Mouse (Mus musculus): ENCODE results near the gene Rps8. TPM values are rescaled to one million over a fixed set of nuclear protein-coding genes. Genes with fewer than 3 reads are reported as not detected.

Rps8 gene
- polyA plus RNA-seq, 1 experiment from 2014 or later = 900 TPM

DNA sequence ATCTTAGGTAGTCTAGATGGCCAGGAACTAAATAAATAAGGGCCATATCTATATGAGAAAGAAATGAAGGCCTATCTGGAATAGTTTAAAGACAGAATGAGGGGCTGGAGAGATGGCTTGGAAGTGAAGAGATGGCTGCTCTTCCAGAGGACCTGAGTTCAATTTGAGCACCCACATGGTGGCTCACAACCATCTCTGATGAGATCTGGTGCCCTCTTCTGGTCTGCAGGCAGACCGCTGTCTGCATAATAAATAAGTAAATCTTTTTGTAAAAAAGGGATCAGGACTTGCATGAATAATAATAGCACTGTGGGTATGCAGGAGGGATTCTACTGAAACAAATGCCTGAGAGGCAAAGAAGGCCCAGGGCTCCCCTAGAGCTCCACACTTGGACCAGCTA lies 42.8 kb downstream of the Rps8 start:
- Histone ChIP-seq H3K4me3 (ENCODE audit: control insufficient read depth in 1 of 2, insufficient read depth in 1 of 2, low read depth in 1 of 2, low read length in 2 of 2) (no peak overlapping the region), H3K4me2 (ENCODE audit: low read length) (no peak overlapping the region), H3K9me3 (ENCODE audit: control insufficient read depth, low read length) (no peaks in the 10 kb centered on the region), H3K27me3 (ENCODE audit: control insufficient read depth, insufficient read depth, low read length) (no peaks in the 10 kb centered on the region), H3K27ac (replicated peaks in 1 of 2; ENCODE audit: control insufficient read depth in 1 of 2, insufficient read depth in 1 of 2, low read depth in 2 of 2, low read length in 2 of 2) (no peak overlapping the region), H3K9ac (ENCODE audit: low read length) (no peak overlapping the region), H3K4me1 (ENCODE audit: control insufficient read depth in 2 of 2, insufficient read depth in 2 of 2, low read length in 2 of 2) (no peaks in the 10 kb centered on the region), H3K36me3 (ENCODE audit: control insufficient read depth, insufficient read depth, low read length) (0 out of 2 replicates have a peak, but pooled peaks cover 4% of the 10 kb centered on the region)
- 92% methylated on average over 1 of the region's 1 CpGs for WGBS
- ATAC-seq (ENCODE audit: insufficient number of reproducible peaks, insufficient read depth, low FRiP score, low read depth) = no peak

DNA sequence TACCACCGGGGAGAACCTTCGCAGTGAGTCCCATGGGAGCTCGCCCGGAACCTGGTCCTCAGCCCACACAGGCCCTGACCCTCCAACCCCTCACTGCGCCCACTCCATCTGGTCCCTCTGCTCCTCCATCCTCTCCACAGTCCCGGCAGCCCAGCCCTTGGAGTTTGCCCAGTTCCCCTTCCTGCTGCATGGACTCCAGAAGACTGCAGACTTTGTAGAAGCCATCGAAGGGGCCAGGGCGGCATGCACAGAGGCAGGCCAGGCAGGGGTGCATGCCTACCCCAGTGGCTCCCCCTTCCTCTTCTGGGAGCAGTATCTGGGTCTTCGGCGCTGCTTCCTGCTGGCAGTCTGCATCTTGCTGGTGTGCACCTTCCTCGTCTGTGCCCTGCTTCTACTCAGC lies 45.1 kb downstream of the Rps8 start:
- Histone ChIP-seq H3K4me1 (ENCODE audit: control insufficient read depth in 2 of 2, insufficient read depth in 2 of 2, low read length in 2 of 2) (no peaks in the 10 kb centered on the region), H3K9me3 (ENCODE audit: control insufficient read depth, low read length) (no peaks in the 10 kb centered on the region), H3K9ac (ENCODE audit: low read length) (no peak overlapping the region), H3K4me3 (ENCODE audit: control insufficient read depth in 1 of 2, insufficient read depth in 1 of 2, low read depth in 1 of 2, low read length in 2 of 2) (no peak overlapping the region), H3K27me3 (ENCODE audit: control insufficient read depth, insufficient read depth, low read length) (no peaks in the 10 kb centered on the region), H3K36me3 (ENCODE audit: control insufficient read depth, insufficient read depth, low read length) (0 out of 2 replicates have a peak, but pooled peaks cover 4% of the 10 kb centered on the region), H3K4me2 (ENCODE audit: low read length) (no peak overlapping the region), H3K27ac (replicated peaks in 1 of 2; ENCODE audit: control insufficient read depth in 1 of 2, insufficient read depth in 1 of 2, low read depth in 2 of 2, low read length in 2 of 2) (no peak overlapping the region)
- 84% methylated on average over 11 of the region's 11 CpGs for WGBS
- no peak for ATAC-seq (ENCODE audit: insufficient number of reproducible peaks, insufficient read depth, low FRiP score, low read depth)

DNA sequence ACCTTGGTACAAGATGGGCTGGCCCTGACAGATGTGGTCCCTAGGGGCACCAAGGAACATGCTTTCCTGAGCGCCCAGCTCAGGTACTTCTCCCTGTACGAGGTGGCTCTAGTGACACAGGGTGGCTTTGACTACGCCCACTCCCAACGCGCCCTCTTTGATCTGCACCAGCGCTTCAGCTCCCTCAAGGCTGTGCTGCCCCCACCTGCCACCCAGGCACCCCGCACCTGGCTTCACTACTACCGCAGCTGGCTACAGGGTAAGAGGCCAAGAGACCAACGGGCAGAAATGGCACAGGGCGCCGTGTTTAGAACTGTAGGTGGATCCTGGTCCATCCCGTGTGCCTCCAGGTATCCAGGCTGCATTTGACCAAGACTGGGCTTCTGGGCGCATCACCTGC lies 45.8 kb downstream of the Rps8 start:
- H3K27ac ChIP-seq (replicated peaks in 1 of 2; ENCODE audit: control insufficient read depth in 1 of 2, insufficient read depth in 1 of 2, low read depth in 2 of 2, low read length in 2 of 2) = no peak overlapping the region
- ATAC-seq (ENCODE audit: insufficient number of reproducible peaks, insufficient read depth, low FRiP score, low read depth) = no peak
- no peak overlapping the region for H3K4me2 ChIP-seq (ENCODE audit: low read length)
- H3K9ac ChIP-seq (ENCODE audit: low read length) = no peak overlapping the region
- no peak overlapping the region for H3K4me3 ChIP-seq (ENCODE audit: control insufficient read depth in 1 of 2, insufficient read depth in 1 of 2, low read depth in 1 of 2, low read length in 2 of 2)
- no peaks in the 10 kb centered on the region for H3K4me1 ChIP-seq (ENCODE audit: control insufficient read depth in 2 of 2, insufficient read depth in 2 of 2, low read length in 2 of 2)
- no peaks in the 10 kb centered on the region for H3K9me3 ChIP-seq (ENCODE audit: control insufficient read depth, low read length)
- 0 out of 2 replicates have a peak, but pooled peaks cover 4% of the 10 kb centered on the region for H3K36me3 ChIP-seq (ENCODE audit: control insufficient read depth, insufficient read depth, low read length)
- no peaks in the 10 kb centered on the region for H3K27me3 ChIP-seq (ENCODE audit: control insufficient read depth, insufficient read depth, low read length)
- 85% methylated on average over 13 of the region's 13 CpGs for WGBS

DNA sequence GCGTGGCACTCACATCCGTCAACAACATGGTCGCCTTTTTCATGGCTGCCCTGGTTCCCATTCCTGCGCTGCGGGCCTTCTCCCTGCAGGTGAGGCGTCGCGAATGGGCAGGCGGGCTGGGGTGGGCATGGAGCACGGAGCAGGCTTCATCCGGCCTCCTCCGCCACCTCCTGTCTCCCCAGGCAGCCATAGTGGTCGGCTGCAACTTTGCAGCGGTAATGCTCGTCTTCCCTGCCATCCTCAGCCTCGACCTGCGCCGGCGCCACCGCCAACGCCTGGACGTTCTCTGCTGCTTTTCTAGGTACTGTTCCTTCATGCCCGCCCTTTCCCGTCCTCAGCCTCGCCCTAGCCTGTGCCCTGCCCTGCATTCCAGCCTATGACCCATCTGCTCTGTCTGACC lies 46.7 kb downstream of the Rps8 start:
- ATAC-seq (ENCODE audit: insufficient number of reproducible peaks, insufficient read depth, low FRiP score, low read depth) = no peak

GRCm38 (mm10) chr4:117108524-117108849 lies 47.6 kb downstream of the Rps8 start:
- H3K9ac ChIP-seq (ENCODE audit: low read length) = no peak overlapping the region
- no peak overlapping the region for H3K4me3 ChIP-seq (ENCODE audit: control insufficient read depth in 1 of 2, insufficient read depth in 1 of 2, low read depth in 1 of 2, low read length in 2 of 2)
- H3K36me3 ChIP-seq (ENCODE audit: control insufficient read depth, insufficient read depth, low read length) = 0 out of 2 replicates have a peak, but pooled peaks cover 4% of the 10 kb centered on the region
- 85% methylated on average over 6 of the region's 6 CpGs for WGBS
- no peaks in the 10 kb centered on the region for H3K27me3 ChIP-seq (ENCODE audit: control insufficient read depth, insufficient read depth, low read length)
- H3K4me2 ChIP-seq (ENCODE audit: low read length) = no peak overlapping the region
- H3K4me1 ChIP-seq (ENCODE audit: control insufficient read depth in 2 of 2, insufficient read depth in 2 of 2, low read length in 2 of 2) = no peaks in the 10 kb centered on the region
- H3K9me3 ChIP-seq (ENCODE audit: control insufficient read depth, low read length) = no peaks in the 10 kb centered on the region
- no peak for ATAC-seq (ENCODE audit: insufficient number of reproducible peaks, insufficient read depth, low FRiP score, low read depth)
- H3K27ac ChIP-seq (replicated peaks in 1 of 2; ENCODE audit: control insufficient read depth in 1 of 2, insufficient read depth in 1 of 2, low read depth in 2 of 2, low read length in 2 of 2) = no peak overlapping the region

More for the DNA sequence above, 46.7 kb downstream of the Rps8 start:
- no peak overlapping the region for H3K4me2 ChIP-seq (ENCODE audit: low read length)
- H3K27ac ChIP-seq (replicated peaks in 1 of 2; ENCODE audit: control insufficient read depth in 1 of 2, insufficient read depth in 1 of 2, low read depth in 2 of 2, low read length in 2 of 2) = no peak overlapping the region
- H3K4me3 ChIP-seq (ENCODE audit: control insufficient read depth in 1 of 2, insufficient read depth in 1 of 2, low read depth in 1 of 2, low read length in 2 of 2) = no peak overlapping the region
- H3K4me1 ChIP-seq (ENCODE audit: control insufficient read depth in 2 of 2, insufficient read depth in 2 of 2, low read length in 2 of 2) = no peaks in the 10 kb centered on the region
- H3K9ac ChIP-seq (ENCODE audit: low read length) = no peak overlapping the region
- no peaks in the 10 kb centered on the region for H3K27me3 ChIP-seq (ENCODE audit: control insufficient read depth, insufficient read depth, low read length)
- H3K36me3 ChIP-seq (ENCODE audit: control insufficient read depth, insufficient read depth, low read length) = 0 out of 2 replicates have a peak, but pooled peaks cover 4% of the 10 kb centered on the region
- WGBS = 89% methylated on average over 25 of the region's 25 CpGs
- no peaks in the 10 kb centered on the region for H3K9me3 ChIP-seq (ENCODE audit: control insufficient read depth, low read length)

GRCm38 (mm10) chr4:117107813-117108523 lies 48.1 kb downstream of the Rps8 start:
- 89% methylated on average over 18 of the region's 18 CpGs for WGBS
- H3K9me3 ChIP-seq (ENCODE audit: control insufficient read depth, low read length) = no peaks in the 10 kb centered on the region
- no peak overlapping the region for H3K9ac ChIP-seq (ENCODE audit: low read length)
- no peak overlapping the region for H3K4me3 ChIP-seq (ENCODE audit: control insufficient read depth in 1 of 2, insufficient read depth in 1 of 2, low read depth in 1 of 2, low read length in 2 of 2)
- no peak for ATAC-seq (ENCODE audit: insufficient number of reproducible peaks, insufficient read depth, low FRiP score, low read depth)
- H3K4me2 ChIP-seq (ENCODE audit: low read length) = no peak overlapping the region
- H3K27me3 ChIP-seq (ENCODE audit: control insufficient read depth, insufficient read depth, low read length) = no peaks in the 10 kb centered on the region
- H3K36me3 ChIP-seq (ENCODE audit: control insufficient read depth, insufficient read depth, low read length) = 0 out of 2 replicates have a peak, but pooled peaks cover 4% of the 10 kb centered on the region
- no peak overlapping the region for H3K27ac ChIP-seq (replicated peaks in 1 of 2; ENCODE audit: control insufficient read depth in 1 of 2, insufficient read depth in 1 of 2, low read depth in 2 of 2, low read length in 2 of 2)
- no peaks in the 10 kb centered on the region for H3K4me1 ChIP-seq (ENCODE audit: control insufficient read depth in 2 of 2, insufficient read depth in 2 of 2, low read length in 2 of 2)

- Histone ChIP-seq H3K36me3 (ENCODE audit: control insufficient read depth, insufficient read depth, low read length) (no peaks in the 10 kb centered on the region), H3K27ac (replicated peaks in 1 of 2; ENCODE audit: control insufficient read depth in 1 of 2, insufficient read depth in 1 of 2, low read depth in 2 of 2, low read length in 2 of 2) (no peak overlapping the region), H3K4me2 (ENCODE audit: low read length) (no peak overlapping the region), H3K9me3 (ENCODE audit: control insufficient read depth, low read length) (no peaks in the 10 kb centered on the region), H3K9ac (ENCODE audit: low read length) (no peak overlapping the region), H3K4me1 (ENCODE audit: control insufficient read depth in 2 of 2, insufficient read depth in 2 of 2, low read length in 2 of 2) (peaks cover 0 to 3% of the 10 kb centered on the region in 2 experiments; a peak in 1 of 4 replicates), H3K27me3 (ENCODE audit: control insufficient read depth, insufficient read depth, low read length) (no peaks in the 10 kb centered on the region), H3K4me3 (ENCODE audit: control insufficient read depth in 1 of 2, insufficient read depth in 1 of 2, low read depth in 1 of 2, low read length in 2 of 2) (no peak overlapping the region)
- no peak for ATAC-seq (ENCODE audit: insufficient number of reproducible peaks, insufficient read depth, low FRiP score, low read depth)
- WGBS = 69% methylated on average over 10 of the region's 10 CpGs
Measured at GRCm38 (mm10) chr4:117105127-117105526, 50.9 kb downstream of the Rps8 start.

GRCm38 (mm10) chr4:117104672-117105071 lies 51.4 kb downstream of the Rps8 start:
- Histone ChIP-seq H3K36me3 (ENCODE audit: control insufficient read depth, insufficient read depth, low read length) (no peaks in the 10 kb centered on the region), H3K9ac (ENCODE audit: low read length) (no peak overlapping the region), H3K4me1 (ENCODE audit: control insufficient read depth in 2 of 2, insufficient read depth in 2 of 2, low read length in 2 of 2) (peaks cover 0 to 3% of the 10 kb centered on the region in 2 experiments; a peak in 1 of 4 replicates), H3K27ac (replicated peaks in 1 of 2; ENCODE audit: control insufficient read depth in 1 of 2, insufficient read depth in 1 of 2, low read depth in 2 of 2, low read length in 2 of 2) (no peak overlapping the region), H3K9me3 (ENCODE audit: control insufficient read depth, low read length) (no peaks in the 10 kb centered on the region), H3K27me3 (ENCODE audit: control insufficient read depth, insufficient read depth, low read length) (no peaks in the 10 kb centered on the region), H3K4me3 (ENCODE audit: control insufficient read depth in 1 of 2, insufficient read depth in 1 of 2, low read depth in 1 of 2, low read length in 2 of 2) (no peak overlapping the region), H3K4me2 (ENCODE audit: low read length) (no peak overlapping the region)
- no peak for ATAC-seq (ENCODE audit: insufficient number of reproducible peaks, insufficient read depth, low FRiP score, low read depth)
- WGBS = 69% methylated on average over 10 of the region's 10 CpGs

Measured in heart, embryonic 14.5 days (tissue).